Comparison of ENCODE assay signal across 13 mouse cellular contexts in genomic region chr2:101923181-101923580, GRCm38 (mm10). TPM values are rescaled to one million over a fixed set of nuclear protein-coding genes. Genes with fewer than 3 reads are reported as not detected.
DNase-seq lines count a peak whose midpoint lies in the region; ATAC-seq lines count a peak whose summit lies in the region.
"Had no signal": no experiment of that assay in that cellular context is flagged by ENCODE, and none has a peak within 500 bp of the region (broad histone marks: within the 10 kb centered on the region; RNA-seq: fewer than 3 reads in every experiment).

No protein-coding gene starts in this region.

- no peaks in the 10 kb centered on the region for H3K9me3 ChIP-seq in kidney, embryonic 15.5 days (replicated peaks)
- H3K9me3 ChIP-seq in lung, embryonic 16.5 days (ENCODE audit: control insufficient read depth, low read length), result no peaks in the 10 kb centered on the region
- H3K9me3 ChIP-seq: G1E; hindbrain, embryonic 15.5 days had no signal

- no peak for ATAC-seq in kidney, embryonic 15.5 days (replicated peaks; ENCODE audit: low FRiP score)
- ATAC-seq in lung, embryonic 16.5 days (ENCODE audit: low read depth), result peak; percentile 79

- peak; percentile 74 for DNase-seq in kidney, adult 18-20 months
- peak; percentile 20 for DNase-seq in liver
- no peak for DNase-seq in urinary bladder, adult 2 months (ENCODE audit: low spot score)
- no peak for DNase-seq in layer of hippocampus, adult 8-10 months (ENCODE audit: low spot score in 2 of 2)
- no peak for DNase-seq in thymus, postnatal 36 days
- no peak for DNase-seq in adrenal gland, adult 18-20 months (ENCODE audit: low spot score in 2 of 2)
- DNase-seq: cerebellum, adult 11 months; gastrocnemius, postnatal 36 days; right cerebral cortex, postnatal 4 days had no signal

- H3K27me3 ChIP-seq in kidney, embryonic 15.5 days, result no peaks in the 10 kb centered on the region
- no peaks in the 10 kb centered on the region for H3K27me3 ChIP-seq in lung, embryonic 16.5 days (ENCODE audit: control insufficient read depth, insufficient read depth, low read depth, low read length)
- H3K27me3 ChIP-seq: hindbrain, embryonic 15.5 days had no signal

- no peaks in the 10 kb centered on the region for H3K36me3 ChIP-seq in kidney, embryonic 15.5 days
- no peaks in the 10 kb centered on the region for H3K36me3 ChIP-seq in lung, embryonic 16.5 days (ENCODE audit: control insufficient read depth, insufficient read depth, low read length)
- H3K36me3 ChIP-seq: G1E; hindbrain, embryonic 15.5 days had no signal

- no peak overlapping the region for H3K9ac ChIP-seq in kidney, embryonic 15.5 days
- H3K9ac ChIP-seq in lung, embryonic 16.5 days (ENCODE audit: low read length), result no peak overlapping the region
- H3K9ac ChIP-seq: hindbrain, embryonic 15.5 days had no signal

- no peaks in the 10 kb centered on the region; the same call in 1 of the 2 replicates for H3K4me1 ChIP-seq in kidney, embryonic 15.5 days
- 0 out of 2 replicates have a peak, but pooled peaks cover 6% of the 10 kb centered on the region for H3K4me1 ChIP-seq in lung, embryonic 16.5 days (replicated peaks; ENCODE audit: control insufficient read depth, insufficient read depth, low read length)

- no peak overlapping the region for H3K4me2 ChIP-seq in kidney, embryonic 15.5 days
- peak overlapping the region; percentile 27; the same call in 1 of the 2 replicates for H3K4me2 ChIP-seq in lung, embryonic 16.5 days (ENCODE audit: low read depth, low read length)
- H3K4me2 ChIP-seq: hindbrain, embryonic 15.5 days had no signal

- H3K27ac ChIP-seq in kidney, embryonic 15.5 days, result no peak overlapping the region
- no peak overlapping the region for H3K27ac ChIP-seq in lung, embryonic 16.5 days (ENCODE audit: low read length)
- H3K27ac ChIP-seq: hindbrain, embryonic 15.5 days had no signal

- no peak overlapping the region for H3K4me3 ChIP-seq in kidney, embryonic 15.5 days (replicated peaks)
- no peak overlapping the region; the same call in 1 of the 2 replicates for H3K4me3 ChIP-seq in lung, embryonic 16.5 days (ENCODE audit: low read length)
- H3K4me3 ChIP-seq: hindbrain, embryonic 15.5 days had no signal

- WGBS in kidney, embryonic 15.5 days, result 67% methylated on average over 4 of the region's 4 CpGs
- WGBS in lung, embryonic 16.5 days, result 53% methylated on average over 4 of the region's 4 CpGs

RNA-seq across cellular contexts. Expression of gene Commd9, which starts 37.1 kb away (rescaled TPM):
- polyA plus RNA-seq in kidney, embryonic 15.5 days (2015; fragmentation: Nextera tagmentation; extraction: Ambion mirVana), result 59.2 and 65.6 TPM in 2 replicates
- 60.4 and 62.0 TPM in 2 replicates for polyA plus RNA-seq in lung, embryonic 16.5 days (2015; fragmentation: Nextera tagmentation; extraction: Ambion mirVana)
- polyA plus RNA-seq in urinary bladder, adult 2 months (2012; rRNA removed), result 46.4 and 66.3 TPM in 2 replicates
- 10 to 100 TPM; 34.3 to 44.6 (median 36.6) TPM for total RNA-seq in layer of hippocampus, adult 8-10 months (2022)
- 10 to 100 TPM; 36.5 to 37.1 TPM for total RNA-seq in adrenal gland, adult 18-20 months (2021)

RNA-seq across cellular contexts. Expression of gene Prr5l, which starts 40.4 kb away (rescaled TPM):
- polyA plus RNA-seq in kidney, embryonic 15.5 days (2015; fragmentation: Nextera tagmentation; extraction: Ambion mirVana), result 60.4 and 63.7 TPM in 2 replicates
- 38.0 and 43.7 TPM in 2 replicates for polyA plus RNA-seq in lung, embryonic 16.5 days (2015; fragmentation: Nextera tagmentation; extraction: Ambion mirVana)
- 2.6 and 2.8 TPM in 2 replicates for polyA plus RNA-seq in urinary bladder, adult 2 months (2012; rRNA removed)
- total RNA-seq in layer of hippocampus, adult 8-10 months (2022), result 10 to 100 TPM; 11.0 to 14.6 (median 13.2) TPM
- 1 to 10 TPM; 3.9 to 5.6 TPM for total RNA-seq in adrenal gland, adult 18-20 months (2021)
- polyA plus RNA-seq: G1E had no signal

Comparison
In these comparisons a context has a peak if more than half of its experiments do, and no peak if none do; other contexts are left out.
1. DNase-seq: peak in kidney, adult 18-20 months (single experiment) and liver (single experiment); none in urinary bladder, adult 2 months (single experiment), layer of hippocampus, adult 8-10 months (0 of 2), thymus, postnatal 36 days (0 of 2) and adrenal gland, adult 18-20 months (0 of 2).
2. RNA of gene Prr5l, which starts 40.4 kb away (polyA plus RNA-seq): 60.4 to 63.7 TPM in kidney, embryonic 15.5 days and 38.0 to 43.7 TPM in lung, embryonic 16.5 days; 2.6 to 2.8 TPM in urinary bladder, adult 2 months; every median in the first group is over 10 times any median in the second.